Mouse (Mus musculus): ENCODE results near the gene Crybg2. TPM values are rescaled to one million over a fixed set of nuclear protein-coding genes. Genes with fewer than 3 reads are reported as not detected.

The Crybg2 gene
- polyA plus RNA-seq, 1 experiment from 2014 or later: 5.6 TPM

- H3K36me3 ChIP-seq: no peaks in the 10 kb centered on the region
- H3K4me2 ChIP-seq: no peak overlapping the region
- ATAC-seq (ENCODE audit: borderline replicate concordance, extremely low read depth, low FRiP score, low TSS enrichment): peak; percentile 9; the same call in 1 of the 2 replicates
- H3K4me1 ChIP-seq: peaks cover 8% of the 10 kb centered on the region
- H3K27me3 ChIP-seq: peaks cover 21% of the 10 kb centered on the region
- H3K9ac ChIP-seq: no peak overlapping the region
- 49% methylated on average over 7 of the region's 8 CpGs for WGBS
- H3K4me3 ChIP-seq: no peak overlapping the region
- H3K27ac ChIP-seq: no peak overlapping the region
- H3K9me3 ChIP-seq: no peaks in the 10 kb centered on the region
Measured at GRCm38 (mm10) chr4:134061944-134062446, 1.4 kb downstream of the Crybg2 start.

- WGBS: 47% methylated on average over 8 of the region's 8 CpGs
- Histone ChIP-seq H3K9me3 (no peaks in the 10 kb centered on the region), H3K27ac (no peak overlapping the region), H3K36me3 (no peaks in the 10 kb centered on the region), H3K9ac (no peak overlapping the region), H3K4me2 (no peak overlapping the region), H3K4me1 (peaks cover 8% of the 10 kb centered on the region), H3K4me3 (no peak overlapping the region), H3K27me3 (peaks cover 22% of the 10 kb centered on the region)
- no peak for ATAC-seq (ENCODE audit: borderline replicate concordance, extremely low read depth, low FRiP score, low TSS enrichment)
Measured at GRCm38 (mm10) chr4:134062561-134062960, 1.9 kb downstream of the Crybg2 start.

- peak overlapping the region; percentile 52 for H3K4me2 ChIP-seq
- peak overlapping the region; percentile 21 for H3K4me3 ChIP-seq
- H3K4me1 ChIP-seq: peaks cover 3% of the 10 kb centered on the region
- H3K9me3 ChIP-seq: no peaks in the 10 kb centered on the region
- H3K27ac ChIP-seq: no peak overlapping the region
- H3K36me3 ChIP-seq: no peaks in the 10 kb centered on the region
- H3K9ac ChIP-seq: no peak overlapping the region
- whole genome bisulfite sequencing: 14% methylated on average over 23 of the region's 23 CpGs
- ATAC-seq (ENCODE audit: borderline replicate concordance, extremely low read depth, low FRiP score, low TSS enrichment): no peak
- peaks cover 18% of the 10 kb centered on the region for H3K27me3 ChIP-seq
Measured at GRCm38 (mm10) chr4:134065431-134066004, 4.9 kb downstream of the Crybg2 start.

- Histone ChIP-seq H3K27ac (no peak overlapping the region), H3K4me1 (no peaks in the 10 kb centered on the region; the same call in none of the 2 replicates), H3K9ac (no peak overlapping the region), H3K27me3 (peaks cover 18% of the 10 kb centered on the region), H3K4me3 (no peak overlapping the region), H3K9me3 (no peaks in the 10 kb centered on the region), H3K36me3 (no peaks in the 10 kb centered on the region), H3K4me2 (no peak overlapping the region)
- no peak for ATAC-seq (ENCODE audit: borderline replicate concordance, extremely low read depth, low FRiP score, low TSS enrichment)
- WGBS: 84% methylated on average over 8 of the region's 8 CpGs
Measured at GRCm38 (mm10) chr4:134067383-134067782, 6.8 kb downstream of the Crybg2 start.

GRCm38 (mm10) chr4:134067833-134068544 lies 7.4 kb downstream of the Crybg2 start:
- Histone ChIP-seq H3K27me3 (peaks cover 18% of the 10 kb centered on the region), H3K4me1 (no peaks in the 10 kb centered on the region; the same call in none of the 2 replicates), H3K4me2 (no peak overlapping the region), H3K4me3 (no peak overlapping the region), H3K9me3 (no peaks in the 10 kb centered on the region), H3K9ac (no peak overlapping the region), H3K27ac (no peak overlapping the region), H3K36me3 (no peaks in the 10 kb centered on the region)
- 75% methylated on average over 7 of the region's 7 CpGs for WGBS
- no peak for ATAC-seq (ENCODE audit: borderline replicate concordance, extremely low read depth, low FRiP score, low TSS enrichment)

- WGBS: 82% methylated on average over 4 of the region's 4 CpGs
- H3K27ac ChIP-seq: no peak overlapping the region
- H3K4me2 ChIP-seq: no peak overlapping the region
- H3K4me1 ChIP-seq: no peaks in the 10 kb centered on the region; the same call in none of the 2 replicates
- no peak overlapping the region for H3K4me3 ChIP-seq
- ATAC-seq (ENCODE audit: borderline replicate concordance, extremely low read depth, low FRiP score, low TSS enrichment): no peak
- no peaks in the 10 kb centered on the region for H3K9me3 ChIP-seq
- peaks cover 18% of the 10 kb centered on the region for H3K27me3 ChIP-seq
- H3K9ac ChIP-seq: no peak overlapping the region
- H3K36me3 ChIP-seq: no peaks in the 10 kb centered on the region
Measured at GRCm38 (mm10) chr4:134068793-134069580, 8.4 kb downstream of the Crybg2 start.

GRCm38 (mm10) chr4:134078694-134079093 lies 18.1 kb downstream of the Crybg2 start:
- no peak overlapping the region for H3K4me2 ChIP-seq
- no peaks in the 10 kb centered on the region for H3K27me3 ChIP-seq
- no peak overlapping the region for H3K27ac ChIP-seq
- peaks cover 6% of the 10 kb centered on the region for H3K4me1 ChIP-seq
- no peak for ATAC-seq (ENCODE audit: borderline replicate concordance, extremely low read depth, low FRiP score, low TSS enrichment)
- no peak overlapping the region for H3K9ac ChIP-seq
- H3K4me3 ChIP-seq: no peak overlapping the region
- 14% methylated on average over 3 of the region's 3 CpGs for WGBS
- H3K36me3 ChIP-seq: no peaks in the 10 kb centered on the region
- no peaks in the 10 kb centered on the region for H3K9me3 ChIP-seq

GRCm38 (mm10) chr4:134080674-134081073 lies 20.1 kb downstream of the Crybg2 start:
- Histone ChIP-seq H3K4me2 (no peak overlapping the region), H3K4me3 (no peak overlapping the region), H3K27me3 (no peaks in the 10 kb centered on the region), H3K36me3 (no peaks in the 10 kb centered on the region), H3K4me1 (peaks cover 6% of the 10 kb centered on the region), H3K9me3 (no peaks in the 10 kb centered on the region), H3K9ac (no peak overlapping the region), H3K27ac (no peak overlapping the region)
- no peak for ATAC-seq (ENCODE audit: borderline replicate concordance, extremely low read depth, low FRiP score, low TSS enrichment)
- WGBS: 69% methylated on average over 4 of the region's 4 CpGs

GRCm38 (mm10) chr4:134081730-134082386 lies 21.2 kb downstream of the Crybg2 start:
- H3K4me3 ChIP-seq: peak overlapping the region; percentile 42
- H3K4me1 ChIP-seq: peaks cover 6% of the 10 kb centered on the region
- WGBS: under 1% methylated on average over 41 of the region's 41 CpGs
- no peaks in the 10 kb centered on the region for H3K9me3 ChIP-seq
- H3K27me3 ChIP-seq: no peaks in the 10 kb centered on the region
- peak overlapping the region; percentile 32; the same call in 1 of the 2 replicates for H3K27ac ChIP-seq
- H3K9ac ChIP-seq: 0 out of 2 replicates have a peak overlapping the region, but pooled peaks have one; percentile 5
- peak overlapping the region; percentile 71 for H3K4me2 ChIP-seq
- peak; percentile 87 for ATAC-seq (ENCODE audit: borderline replicate concordance, extremely low read depth, low FRiP score, low TSS enrichment)
- no peaks in the 10 kb centered on the region for H3K36me3 ChIP-seq

- no peaks in the 10 kb centered on the region for H3K9me3 ChIP-seq
- H3K4me3 ChIP-seq: peak overlapping the region; percentile 42
- no peaks in the 10 kb centered on the region for H3K36me3 ChIP-seq
- H3K4me2 ChIP-seq: peak overlapping the region; percentile 71
- H3K27me3 ChIP-seq: no peaks in the 10 kb centered on the region
- peaks cover 6% of the 10 kb centered on the region for H3K4me1 ChIP-seq
- 11% methylated on average over 7 of the region's 7 CpGs for WGBS
- no peak overlapping the region for H3K27ac ChIP-seq
- H3K9ac ChIP-seq: no peak overlapping the region
- no peak for ATAC-seq (ENCODE audit: borderline replicate concordance, extremely low read depth, low FRiP score, low TSS enrichment)
Measured at GRCm38 (mm10) chr4:134082460-134082859, 21.8 kb downstream of the Crybg2 start.

- ATAC-seq (ENCODE audit: borderline replicate concordance, extremely low read depth, low FRiP score, low TSS enrichment): no peak
- 80% methylated on average over 4 of the region's 4 CpGs for WGBS
- Histone ChIP-seq H3K4me3 (no peak overlapping the region), H3K4me1 (peaks cover 6% of the 10 kb centered on the region), H3K9me3 (no peaks in the 10 kb centered on the region), H3K27ac (no peak overlapping the region), H3K4me2 (no peak overlapping the region), H3K36me3 (no peaks in the 10 kb centered on the region), H3K27me3 (no peaks in the 10 kb centered on the region), H3K9ac (no peak overlapping the region)
Measured at GRCm38 (mm10) chr4:134084999-134085398, 24.4 kb downstream of the Crybg2 start.
